Comparison of ENCODE assay signal across 9 mouse cellular contexts in genomic region chr2:173586118-173586968, GRCm38 (mm10). TPM values are rescaled to one million over a fixed set of nuclear protein-coding genes. Genes with fewer than 3 reads are reported as not detected.
A peak's percentile ranks its signal among the peaks of the same experiment; 100 is the strongest.
DNase-seq lines count a peak whose midpoint lies in the region; ATAC-seq lines count a peak whose summit lies in the region.
"Had no signal": no experiment of that assay in that cellular context is flagged by ENCODE, and none has a peak within 500 bp of the region (broad histone marks: within the 10 kb centered on the region; RNA-seq: fewer than 3 reads in every experiment).

No protein-coding gene starts in this region.

- ATAC-seq in forebrain, embryonic 15.5 days (replicated peaks): peak; percentile 34; the same call in 1 of the 2 replicates
- peak; percentile 78 to 81 for ATAC-seq in hematopoietic stem cell, adult 5-6 weeks (replicated peaks in 1 of 2; ENCODE audit: insufficient read depth in 1 of 2, low FRiP score in 2 of 2, low TSS enrichment in 1 of 2, low read depth in 1 of 2, poor library complexity in 2 of 2, severe bottlenecking in 2 of 2)

- no peaks in the 10 kb centered on the region for H3K79me2 ChIP-seq in macrophage (ENCODE audit: inconsistent target)

- peak overlapping the region; percentile 50 for H3K4me3 ChIP-seq in forebrain, embryonic 15.5 days
- H3K4me3 ChIP-seq in macrophage (ENCODE audit: inconsistent target): peak overlapping the region; percentile 13; the same call in 1 of the 2 replicates

- H3K27me3 ChIP-seq in forebrain, embryonic 15.5 days: peaks cover 20% of the 10 kb centered on the region

- no peak overlapping the region for H3K27ac ChIP-seq in forebrain, embryonic 15.5 days (replicated peaks)
- H3K27ac ChIP-seq in macrophage: no peak overlapping the region

- no peaks in the 10 kb centered on the region for H3K9me3 ChIP-seq in forebrain, embryonic 15.5 days

- WGBS in forebrain, embryonic 15.5 days: 1% methylated on average over 68 of the region's 68 CpGs
- 4% methylated on average over 59 of the region's 68 CpGs for WGBS in macrophage (ENCODE audit: missing documents)

- peak; percentile 23 for DNase-seq in MEL-GATA-1-ER (ENCODE audit: extremely low read depth, low read depth)
- DNase-seq in cerebellum, adult 18-20 months: peak; percentile 48 to 79
- DNase-seq in layer of hippocampus, postnatal 36 days: peak; percentile 38 to 40
- DNase-seq in retina, postnatal 7 days (ENCODE audit: low read depth, low spot score): peak; percentile 48
- DNase-seq in urinary bladder, postnatal 10 days (ENCODE audit: low spot score): peak; percentile 23

- H3K4me1 ChIP-seq in forebrain, embryonic 15.5 days: peaks cover 15% of the 10 kb centered on the region

- H3K4me2 ChIP-seq in forebrain, embryonic 15.5 days (replicated peaks): peak overlapping the region; percentile 89

- H3K36me3 ChIP-seq in forebrain, embryonic 15.5 days: no peaks in the 10 kb centered on the region
- H3K36me3 ChIP-seq in macrophage (ENCODE audit: inconsistent target): no peaks in the 10 kb centered on the region

- H3K9ac ChIP-seq in forebrain, embryonic 15.5 days (replicated peaks): peak overlapping the region; percentile 40

RNA-seq across cellular contexts. Expression of gene Ankrd60, which starts 8.2 kb away (rescaled TPM):
- polyA plus RNA-seq in forebrain, embryonic 15.5 days (2015; fragmentation: Nextera tagmentation; extraction: Ambion mirVana): not detected in 2 replicates
- total RNA-seq in hematopoietic stem cell, adult 5-6 weeks (2017): not detected in 2 replicates
- total RNA-seq in layer of hippocampus, postnatal 36 days (2021): not detected
- under 1 TPM in 1 of 26 experiments, not detected in 25; 0.91 TPM for total RNA-seq in macrophage (2018; cell fraction: chromatin; rRNA removed)
- not detected for total RNA-seq in macrophage (2018; cell fraction: cytosol; rRNA removed)
- total RNA-seq in macrophage (2018; cell fraction: nucleus; rRNA removed): not detected
- not detected in 3 replicates for polyA plus RNA-seq in macrophage (2018)
- total RNA-seq: layer of hippocampus, adult 18-20 months had no signal
